Mouse (Mus musculus) CH12.LX (cell line): ENCODE results near the gene Zdhhc12.

Experiments
- CTCF ChIP-seq, 2 experiments: IDR thresholded peaks in 1 of 2; conservative IDR thresholded peaks in 1 of 2; 2 replicates each; pipeline ENCODE4 v1.5.1; 2011 to 2012; ENCODE audit warnings: low read depth in 2 of 2, low read length in 2 of 2, improper control_type of control experiment in 1 of 2, inconsistent platforms in 1 of 2, mild to moderate bottlenecking in 1 of 2, moderate library complexity in 1 of 2
- MAX ChIP-seq: IDR thresholded peaks from 2 replicates; pipeline ENCODE4 v1.6.1; 2011; ENCODE audit warnings: low read length, improper control_type of control experiment
- MAZ ChIP-seq: IDR thresholded peaks from 2 replicates; pipeline ENCODE4 v1.6.1; 2012; ENCODE audit warnings: low read depth, mild to moderate bottlenecking, inconsistent platforms, low read length, improper control_type of control experiment, moderate library complexity
- POLR2A ChIP-seq: IDR thresholded peaks from 2 replicates; pipeline ENCODE4 v1.6.1; 2011; ENCODE audit warnings: low read depth, mild to moderate bottlenecking, improper control_type of control experiment, low read length
- USF1 ChIP-seq: IDR thresholded peaks from 2 replicates; pipeline ENCODE4 v1.6.1; 2014; ENCODE audit warnings: low read depth, mild to moderate bottlenecking, inconsistent platforms, low read length, improper control_type of control experiment

DNA sequence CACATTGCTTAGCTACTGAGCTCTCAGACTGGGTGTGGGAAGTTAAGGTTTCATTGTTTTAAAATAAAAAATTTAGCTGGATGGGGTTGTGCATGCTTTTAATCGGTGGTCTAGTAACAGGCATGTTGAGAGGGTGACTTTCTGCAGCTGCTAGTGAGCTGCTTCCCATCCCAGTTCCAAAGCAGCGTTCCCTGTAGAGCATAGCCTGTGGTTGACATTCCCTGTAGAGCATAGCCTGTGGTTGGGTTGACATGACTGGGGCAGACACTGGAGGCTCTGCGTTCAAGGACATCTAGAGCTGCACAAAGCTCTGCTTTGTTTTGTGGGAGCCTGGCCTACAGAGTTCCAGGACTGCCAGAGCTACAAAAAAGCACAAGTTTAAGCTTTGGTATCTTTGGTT is 20.2 kb downstream of the Zdhhc12 start:
- TF ChIP-seq USF1 (no peak), POLR2A (0 out of 2 replicates have a peak, but pooled peaks have one; percentile 19), CTCF (conservative IDR thresholded peaks at IDR 0.05 in 1 of 2, IDR thresholded peaks at IDR 0.05 in 1 of 2; ENCODE audit: low read depth in 2 of 2, low read length in 2 of 2) (no peak), MAZ (no peak), MAX (no peak)
